Mouse (Mus musculus) liver, embryonic 14.5 days (tissue): ENCODE measurements around the gene Abat. TPM values are rescaled to one million over a fixed set of nuclear protein-coding genes. Genes with fewer than 3 reads are reported as not detected.

Source experiments
- ATAC-seq: fragments of 200-750 bp; cut with Nextera tagmentation; 2 replicates; pipeline ENCODE4 v1.8.0; 2017; ENCODE audit warnings: moderate number of reproducible peaks, mild to moderate bottlenecking, moderate library complexity; ENCODE audit not compliant: insufficient read depth
- DNase-seq, 3 experiments: peaks; one replicate each; pipeline ENCODE4 v3.0.0-alpha.2; 2012 to 2013; ENCODE audit warnings: low read depth in 3 of 3, low spot score in 3 of 3
- H3K27ac ChIP-seq: fragments of 300-500 bp; sonication (generic); 2 replicates; pipeline ENCODE4 v1.5.1; 2014; ENCODE audit warnings: moderate library complexity, mild to moderate bottlenecking, control low read depth, inconsistent platforms
- H3K27me3 ChIP-seq: fragments of 300-500 bp; sonication (generic); 2 replicates; pipeline ENCODE4 v1.6.1; 2014; ENCODE audit warnings: mild to moderate bottlenecking, low read length, moderate library complexity; ENCODE audit not compliant: control insufficient read depth, insufficient read depth
- H3K36me3 ChIP-seq: fragments of 300-500 bp; sonication (generic); replicated peaks from 2 replicates; pipeline ENCODE4 v1.6.1; 2014; ENCODE audit warnings: low read depth; ENCODE audit not compliant: control insufficient read depth, insufficient read depth
- H3K4me1 ChIP-seq, 2 experiments: fragments of 200-500 bp in 1 of 2; fragments of 300-500 bp in 1 of 2; sonication (generic) in 1 of 2; replicated peaks; 2 replicates each; pipeline ENCODE4 v1.6.1; 2012 to 2014; ENCODE audit warnings: antibody characterized with exemption in 1 of 2, inconsistent platforms in 1 of 2, low read length in 1 of 2; ENCODE audit not compliant: control insufficient read depth in 2 of 2, insufficient read depth in 2 of 2
- H3K4me2 ChIP-seq: fragments of 300-500 bp; sonication (generic); 2 replicates; pipeline ENCODE4 v1.6.1; 2014; ENCODE audit warnings: low read depth, mild to moderate bottlenecking, control low read depth, moderate library complexity
- H3K4me3 ChIP-seq, 2 experiments: fragments of 200-500 bp in 1 of 2; fragments of 300-500 bp in 1 of 2; sonication (generic) in 1 of 2; 2 replicates each; pipeline ENCODE4 v1.5.1; 2012 to 2014; ENCODE audit warnings: low read depth in 2 of 2, low read length in 2 of 2, mild to moderate bottlenecking in 2 of 2, control low read depth in 1 of 2, inconsistent platforms in 1 of 2, moderate library complexity in 1 of 2; ENCODE audit not compliant: insufficient read depth in 1 of 2
- H3K9ac ChIP-seq: fragments of 300-500 bp; sonication (generic); replicated peaks from 2 replicates; pipeline ENCODE4 v1.6.1; 2014; ENCODE audit warnings: mild to moderate bottlenecking, control low read depth, moderate library complexity
- H3K9me3 ChIP-seq: fragments of 300-500 bp; sonication (generic); 2 replicates; pipeline ENCODE4 v1.6.1; 2016; ENCODE audit warnings: low read length, mixed read lengths; ENCODE audit not compliant: control insufficient read depth
- CTCF ChIP-seq: IDR thresholded peaks from 2 replicates; pipeline ENCODE4 v1.5.1; 2016; ENCODE audit warnings: antibody characterized with exemption, low read depth, control low read depth
- EP300 ChIP-seq: IDR thresholded peaks from 2 replicates; pipeline ENCODE4 v1.6.1; 2016; ENCODE audit warnings: antibody characterized with exemption, low read depth
- WGBS: fragments of 180-500 bp; shearing (Covaris S2); extraction: QIAGEN DNeasy Blood & Tissue Kit; methylation state at CpG from one replicate; pipeline ENCODE4 v1.1.7; 2014; ENCODE audit not compliant: insufficient replicate concordance; 5-methylcytosine and 5-hydroxymethylcytosine counted together
- polyA plus RNA-seq, 2 experiments: library from polyadenylated mRNA; depleted of rRNA in 1 of 2; stranded (reverse) in 1 of 2; unstranded in 1 of 2; fragments of >200 nt; fragmentation: Nextera tagmentation in 1 of 2; extraction: Ambion mirVana in 1 of 2; gene quantifications; 2 replicates each; pipeline versions ENCODE4 v1.2.1 to v1.2.3; 2012 to 2014

Abat gene
- polyA plus RNA-seq, 2 experiments, result 12.8 to 13.7 TPM

- 50% methylated on average over 2 of the region's 2 CpGs for WGBS
- Histone ChIP-seq H3K27me3 (no peaks in the 10 kb centered on the region), H3K9ac (no peak overlapping the region), H3K4me2 (no peak overlapping the region), H3K9me3 (no peaks in the 10 kb centered on the region), H3K4me1 (peaks cover 0 to 6% of the 10 kb centered on the region in 2 experiments; a peak in 2 of 4 replicates), H3K36me3 (no peaks in the 10 kb centered on the region), H3K27ac (no peak overlapping the region), H3K4me3 (no peak overlapping the region)
- no peak for TF ChIP-seq EP300
- TF ChIP-seq CTCF, result no peak
- ATAC-seq (no peak), DNase-seq (no peak)
Observed at GRCm38 (mm10) chr16:8564836-8565235, 51.6 kb downstream of the Abat start.

- H3K27ac ChIP-seq, result no peak overlapping the region
Observed at GRCm38 (mm10) chr16:8565539-8565938, 52.3 kb downstream of the Abat start.

DNA sequence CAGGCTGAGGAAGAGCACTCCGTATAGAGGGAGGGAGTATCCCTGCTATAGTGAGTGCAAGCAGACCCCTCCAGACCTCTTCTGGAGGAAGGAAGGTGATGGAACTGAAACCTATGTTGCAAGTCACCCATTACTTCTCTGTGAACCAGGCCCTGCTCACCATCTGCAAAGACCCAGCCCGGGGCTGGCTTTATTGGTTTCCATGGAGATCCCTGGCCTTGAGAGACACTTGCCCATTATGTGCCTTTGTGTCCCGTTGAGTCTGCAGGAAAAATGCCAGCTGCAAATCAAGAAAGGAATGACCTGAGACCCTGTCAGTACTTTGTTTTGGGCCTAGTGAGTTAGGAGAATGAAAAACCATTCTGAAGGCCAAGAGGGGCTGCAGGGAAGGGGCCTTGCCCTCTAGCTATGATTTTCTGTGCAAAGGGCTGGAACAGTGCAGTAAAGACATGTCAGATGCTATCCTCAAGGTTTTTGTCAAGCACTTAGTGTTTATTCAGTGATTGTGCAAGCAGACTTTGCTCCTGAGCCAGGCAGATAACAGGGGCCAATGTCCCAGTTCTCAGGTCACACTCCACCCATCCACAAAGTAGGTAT is 53.0 kb downstream of the Abat start:
- Histone ChIP-seq H3K27me3 (no peaks in the 10 kb centered on the region), H3K36me3 (no peaks in the 10 kb centered on the region), H3K4me3 (no peak overlapping the region), H3K4me1 (peaks cover 0 to 6% of the 10 kb centered on the region in 2 experiments; a peak in 2 of 4 replicates), H3K9me3 (no peaks in the 10 kb centered on the region), H3K9ac (no peak overlapping the region), H3K27ac (no peak overlapping the region), H3K4me2 (no peak overlapping the region)
- ATAC-seq, result 0 out of 2 replicates have a peak, but pooled peaks have one; percentile 35
- TF ChIP-seq EP300 (no peak), CTCF (no peak)
- peak in 1 of 3 experiments; percentile 9 for DNase-seq
- 34% methylated on average over 3 of the region's 3 CpGs for WGBS

More at GRCm38 (mm10) chr16:8565539-8565938, 52.3 kb downstream of the Abat start:
- DNase-seq (no peak), ATAC-seq (no peak)
- no peaks in the 10 kb centered on the region for H3K36me3 ChIP-seq
- no peak overlapping the region for H3K4me2 ChIP-seq
- no peaks in the 10 kb centered on the region for H3K9me3 ChIP-seq
- WGBS, result 62% methylated on average over 2 of the region's 2 CpGs
- peaks cover 0 to 6% of the 10 kb centered on the region in 2 experiments; a peak in 2 of 4 replicates for H3K4me1 ChIP-seq
- H3K27me3 ChIP-seq, result no peaks in the 10 kb centered on the region
- H3K9ac ChIP-seq, result no peak overlapping the region
- no peak for TF ChIP-seq EP300
- TF ChIP-seq CTCF, result no peak
- no peak overlapping the region for H3K4me3 ChIP-seq

DNA sequence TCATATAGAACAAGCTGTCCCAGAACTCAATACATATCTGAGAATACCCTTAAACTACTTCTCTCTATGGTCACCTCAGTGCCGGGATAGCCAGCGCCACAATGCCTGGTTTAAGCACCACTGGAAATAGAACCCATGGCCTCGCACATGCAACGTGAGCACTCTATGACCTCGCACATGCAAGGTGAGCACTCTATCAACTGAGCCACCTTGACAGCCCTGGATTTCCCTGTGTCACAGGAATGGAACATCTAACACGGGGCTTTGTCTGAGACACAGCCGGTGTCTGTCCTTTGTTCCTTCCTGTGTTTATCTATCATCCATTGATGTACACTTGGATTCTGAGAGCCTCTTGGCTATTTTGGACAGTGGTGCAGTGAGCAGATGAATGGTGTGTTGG is 55.7 kb downstream of the Abat start:
- Histone ChIP-seq H3K27me3 (no peaks in the 10 kb centered on the region), H3K4me1 (peaks cover 0 to 6% of the 10 kb centered on the region in 2 experiments; a peak in 2 of 4 replicates), H3K9me3 (no peaks in the 10 kb centered on the region), H3K36me3 (no peaks in the 10 kb centered on the region), H3K27ac (no peak overlapping the region), H3K4me2 (no peak overlapping the region), H3K4me3 (no peak overlapping the region), H3K9ac (no peak overlapping the region)
- TF ChIP-seq CTCF (no peak), EP300 (no peak)
- no peak for DNase-seq
- ATAC-seq, result no peak
- WGBS, result 64% methylated on average over 7 of the region's 7 CpGs

GRCm38 (mm10) chr16:8570336-8570735 is 57.1 kb downstream of the Abat start:
- Histone ChIP-seq H3K4me1 (peaks cover 0 to 6% of the 10 kb centered on the region in 2 experiments; a peak in 2 of 4 replicates), H3K4me3 (no peak overlapping the region), H3K36me3 (no peaks in the 10 kb centered on the region), H3K9ac (no peak overlapping the region), H3K27ac (no peak overlapping the region), H3K27me3 (no peaks in the 10 kb centered on the region), H3K9me3 (no peaks in the 10 kb centered on the region), H3K4me2 (no peak overlapping the region)
- DNase-seq, result no peak
- TF ChIP-seq EP300 (no peak), CTCF (no peak)
- 69% methylated on average over 12 of the region's 12 CpGs for WGBS
- ATAC-seq, result no peak
